Mouse (Mus musculus) hindbrain, embryonic 16.5 days (tissue): Measurements from ENCODE around the gene Abcc10. TPM values are rescaled to one million over a fixed set of nuclear protein-coding genes. Genes with fewer than 3 reads are reported as not detected.

Experiments used
- ATAC-seq: fragments of 200-750 bp; cut with Nextera tagmentation; 2 replicates; pipeline ENCODE4 v1.8.0; 2017; ENCODE audit warnings: moderate TSS enrichment, moderate library complexity
- H3K27ac ChIP-seq: fragments of 300-500 bp; sonication (generic); 2 replicates; pipeline ENCODE4 v1.5.1; 2014; ENCODE audit warnings: low read depth, mild to moderate bottlenecking, control low read depth, low read length, moderate library complexity
- H3K27me3 ChIP-seq: fragments of 300-500 bp; sonication (generic); replicated peaks from 2 replicates; pipeline ENCODE4 v1.6.1; 2014; ENCODE audit warnings: low read length; ENCODE audit not compliant: control insufficient read depth, insufficient read depth
- H3K36me3 ChIP-seq: fragments of 300-500 bp; sonication (generic); 2 replicates; pipeline ENCODE4 v1.6.1; 2014; ENCODE audit warnings: mild to moderate bottlenecking, low read length, moderate library complexity, mixed read lengths; ENCODE audit not compliant: control insufficient read depth, insufficient read depth
- H3K4me1 ChIP-seq: fragments of 300-500 bp; sonication (generic); 2 replicates; pipeline ENCODE4 v1.6.1; 2014; ENCODE audit warnings: low read depth, low read length; ENCODE audit not compliant: control insufficient read depth, insufficient read depth
- H3K4me2 ChIP-seq: fragments of 300-500 bp; sonication (generic); 2 replicates; pipeline ENCODE4 v1.6.1; 2014; ENCODE audit warnings: mild to moderate bottlenecking, low read length, control low read depth, moderate library complexity
- H3K4me3 ChIP-seq: fragments of 300-500 bp; sonication (generic); 2 replicates; pipeline ENCODE4 v1.5.1; 2014; ENCODE audit warnings: mild to moderate bottlenecking, low read length, control low read depth, moderate library complexity
- H3K9ac ChIP-seq: fragments of 300-500 bp; sonication (generic); 2 replicates; pipeline ENCODE4 v1.6.1; 2014; ENCODE audit warnings: low read depth, mild to moderate bottlenecking, control low read depth, low read length, moderate library complexity
- H3K9me3 ChIP-seq: fragments of 300-500 bp; sonication (generic); 2 replicates; pipeline ENCODE4 v1.6.1; 2014; ENCODE audit warnings: mild to moderate bottlenecking, low read length, moderate library complexity; ENCODE audit not compliant: control insufficient read depth
- WGBS: fragments of 180-500 bp; shearing (Covaris S2); extraction: QIAGEN DNeasy Blood & Tissue Kit; methylation state at CpG from one replicate; pipeline ENCODE4 v1.1.7; 2014; 5-methylcytosine and 5-hydroxymethylcytosine counted together
- polyA plus RNA-seq: library from polyadenylated mRNA; unstranded; fragments of >200 nt; fragmentation: Nextera tagmentation; extraction: Ambion mirVana; gene quantifications from 2 replicates; pipeline ENCODE4 v1.2.1, GENCODE M21; 2015

The Abcc10 gene
- polyA plus RNA-seq, 1 experiment from 2014 or later = 9.3 TPM

GRCm38 (mm10) chr17:46253452-46254084 is 74.6 kb downstream of the Abcc10 start, which contains the start of gene Lrrc73:
Gene Lrrc73 (plus strand): TSS chr17:46253531.
- Histone ChIP-seq H3K27ac (peak within 1 kb of the TSS; percentile 79), H3K4me2 (peak within 1 kb of the TSS; percentile 87), H3K9me3 (no peaks in the 10 kb centered on the region), H3K4me3 (peak within 1 kb of the TSS; percentile 80), H3K27me3 (no peaks in the 10 kb centered on the region), H3K9ac (peak within 1 kb of the TSS; percentile 90), H3K4me1 (peaks cover 28% of the 10 kb centered on the region), H3K36me3 (peaks cover 18% of the 10 kb centered on the region)
- ATAC-seq = peak; percentile 92
- WGBS = 2% methylated on average over 42 of the region's 48 CpGs

Other genes starting within 250 kb of the Abcc10 start
- 152 and 163 TPM in 2 replicates for gene Mrps18a, start 217.4 kb downstream of the Abcc10 start, polyA plus RNA-seq
- 54.8 and 62.7 TPM in 2 replicates for gene Rsph9, start 184.1 kb downstream of the Abcc10 start, polyA plus RNA-seq
- gene Mad2l1bp, start 174.8 kb downstream of the Abcc10 start, polyA plus RNA-seq = 22.1 and 23.0 TPM in 2 replicates
- 39.6 and 41.0 TPM in 2 replicates for gene Gtpbp2, start 167.3 kb downstream of the Abcc10 start, polyA plus RNA-seq
- 6.2 and 8.4 TPM in 2 replicates for gene Polh, start 125.7 kb downstream of the Abcc10 start, polyA plus RNA-seq
- 29.0 and 35.7 TPM in 2 replicates for gene Xpo5, start 125.6 kb downstream of the Abcc10 start, polyA plus RNA-seq
- 72.4 and 76.6 TPM in 2 replicates for gene Polr1c, start 80.3 kb downstream of the Abcc10 start, polyA plus RNA-seq
- 101 and 105 TPM in 2 replicates for gene Yipf3, start 80.3 kb downstream of the Abcc10 start, polyA plus RNA-seq
- 19.1 and 23.8 TPM in 2 replicates for gene Lrrc73, start 74.8 kb downstream of the Abcc10 start, polyA plus RNA-seq
- gene Tjap1, start 45.3 kb downstream of the Abcc10 start, polyA plus RNA-seq = 26.7 and 32.1 TPM in 2 replicates
- gene Dlk2, start 30.9 kb downstream of the Abcc10 start, polyA plus RNA-seq = 25.3 and 26.8 TPM in 2 replicates
- 10.2 and 11.8 TPM in 2 replicates for gene Zfp318, start 55.4 kb upstream of the Abcc10 start, polyA plus RNA-seq
- gene Crip3, start 100.6 kb upstream of the Abcc10 start, polyA plus RNA-seq = 3.3 and 3.6 TPM in 2 replicates
- not detected in 2 replicates for gene Slc22a7, start 110.1 kb upstream of the Abcc10 start, polyA plus RNA-seq
- 5.1 and 5.5 TPM in 2 replicates for gene Ttbk1, start 159.3 kb upstream of the Abcc10 start, polyA plus RNA-seq
- gene Dnph1, start 168.4 kb upstream of the Abcc10 start, polyA plus RNA-seq = 18.7 and 19.0 TPM in 2 replicates
- 19.7 and 25.1 TPM in 2 replicates for gene Cul9, start 218.0 kb upstream of the Abcc10 start, polyA plus RNA-seq
- 3.5 and 3.6 TPM in 2 replicates for gene Srf, start 227.8 kb upstream of the Abcc10 start, polyA plus RNA-seq